Mouse (Mus musculus) right cerebral cortex, adult 2 months (tissue): ENCODE data around the gene Htatsf1.

Experiments used
- DNase-seq, 2 experiments: peaks; one replicate each; pipeline ENCODE4 v3.0.0; 2021 to 2022; ENCODE audit warnings: low spot score in 2 of 2

Htatsf1 gene

GRCm38 (mm10) chrX:57053174-57053992, at the start of gene Htatsf1:
TSS of gene Htatsf1 (plus strand) at chrX:57053583.
- DNase-seq = peak; percentile 73 to 79

- no peak for DNase-seq
Measured at GRCm38 (mm10) chrX:57012891-57013290, 40.5 kb upstream of the Htatsf1 start.

GRCm38 (mm10) chrX:57042774-57043173, 10.6 kb upstream of the Htatsf1 start, which contains the start of gene Brs3:
TSS of gene Brs3 (plus strand) at chrX:57043074.
- DNase-seq = no peak

- no peak for DNase-seq
Measured at GRCm38 (mm10) chrX:57043869-57044268, 9.5 kb upstream of the Htatsf1 start.

GRCm38 (mm10) chrX:57052848-57053173, 572 bp upstream of the Htatsf1 start:
- no peak for DNase-seq

GRCm38 (mm10) chrX:57053993-57054385, 606 bp downstream of the Htatsf1 start:
- DNase-seq = no peak

- DNase-seq = no peak
Measured at GRCm38 (mm10) chrX:57081496-57081895, 28.1 kb downstream of the Htatsf1 start.

GRCm38 (mm10) chrX:57087806-57088205, 34.4 kb downstream of the Htatsf1 start, which contains the start of gene Vgll1:
TSS of gene Vgll1 (plus strand) at chrX:57088106.
- no peak for DNase-seq

GRCm38 (mm10) chrX:57103415-57103814, 50.0 kb downstream of the Htatsf1 start:
- no peak for DNase-seq

GRCm38 (mm10) chrX:57106956-57107355, 53.6 kb downstream of the Htatsf1 start:
- DNase-seq = peak in 1 of 2 experiments; percentile 1
